Mouse (Mus musculus): Measurements from ENCODE around the gene Uqcc1. TPM values are rescaled to one million over a fixed set of nuclear protein-coding genes. Genes with fewer than 3 reads are reported as not detected.
"Not testable (repeated sequence)": the region's sequence is repeated elsewhere in the genome, so short reads cannot be mapped to it uniquely, and the experiment has no call there.

Uqcc1 gene
- total RNA-seq, 2 experiments from 2014 or later: 103 to 126 TPM

DNA sequence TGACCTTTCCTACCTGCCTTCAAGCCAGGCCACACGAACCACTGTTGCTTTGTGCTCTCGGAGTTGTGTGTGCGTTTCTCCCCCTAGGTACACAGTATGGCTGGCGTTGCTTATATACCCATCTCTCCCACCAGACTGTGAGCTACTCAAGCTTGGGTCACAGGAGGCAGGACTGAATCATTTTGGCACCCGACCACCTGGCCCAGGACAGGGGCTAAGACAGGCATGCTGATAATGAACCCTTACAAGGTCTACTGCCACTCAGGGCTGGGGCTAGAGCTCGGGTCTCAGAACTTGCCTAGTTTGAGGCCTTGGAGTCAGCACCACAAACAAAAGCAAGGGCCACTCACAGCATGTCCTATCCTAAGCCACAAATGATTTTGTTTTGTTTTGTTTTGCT is 68.5 kb downstream of the Uqcc1 start:
- peak; percentile 73 to 79 for DNase-seq

DNA sequence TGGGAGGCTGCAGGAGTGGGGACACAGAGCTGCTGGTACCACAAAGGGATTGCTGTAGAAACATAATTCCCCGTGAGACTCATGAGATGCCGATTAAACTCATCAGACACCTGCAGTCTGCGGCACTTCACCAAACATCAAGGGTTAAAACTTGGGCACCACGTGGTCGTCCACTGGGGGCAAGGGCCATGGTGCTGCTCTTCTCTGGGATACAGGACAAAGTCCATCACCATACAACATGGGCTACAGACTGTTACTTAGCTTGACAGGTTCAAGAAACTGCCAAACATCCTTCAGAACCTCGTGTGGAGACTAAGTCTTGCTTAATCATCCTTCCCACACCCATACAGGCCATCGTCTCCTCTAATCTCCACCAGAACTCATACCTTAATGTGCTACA is 70.0 kb downstream of the Uqcc1 start:
- DNase-seq: no peak

DNA sequence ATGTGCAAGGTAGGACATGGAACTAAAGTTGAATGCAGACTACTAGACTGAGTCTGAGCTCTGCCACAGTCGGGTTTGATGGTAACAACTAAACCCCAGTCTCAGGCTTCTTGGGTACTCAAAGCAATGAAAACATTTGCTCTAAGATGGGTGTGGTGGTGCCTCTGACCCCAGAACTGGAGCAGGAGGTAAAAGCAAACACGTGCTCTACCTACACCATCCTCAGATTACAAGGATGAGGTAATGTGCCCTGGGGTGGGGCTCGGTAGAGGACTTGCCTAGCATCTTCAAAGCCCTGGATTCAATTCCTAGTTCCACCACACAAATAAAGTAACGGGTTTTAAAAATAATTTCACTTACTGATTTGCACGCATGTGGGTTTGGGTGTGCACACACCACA is 77.6 kb downstream of the Uqcc1 start:
- DNase-seq: no peak

DNA sequence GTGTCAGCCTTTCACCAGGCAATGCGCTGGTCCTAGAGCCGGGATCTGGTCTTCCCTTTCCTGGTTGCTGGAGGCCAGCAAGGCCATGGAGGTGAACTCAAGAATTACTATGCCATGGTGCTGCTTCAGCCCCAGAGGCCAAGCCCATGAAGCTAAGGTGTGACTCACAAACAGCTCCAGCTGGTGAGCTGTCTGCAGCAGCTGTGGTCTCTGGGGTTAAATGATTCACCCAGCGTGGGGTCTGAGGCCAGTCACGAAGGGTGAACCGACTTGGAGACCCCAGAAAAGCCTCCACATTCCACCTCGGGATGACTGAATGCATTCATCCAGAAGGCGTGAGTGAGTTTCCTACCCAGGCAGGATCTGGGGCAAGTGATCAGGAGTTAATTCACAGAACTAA is 80.0 kb downstream of the Uqcc1 start:
- no peak for DNase-seq

DNA sequence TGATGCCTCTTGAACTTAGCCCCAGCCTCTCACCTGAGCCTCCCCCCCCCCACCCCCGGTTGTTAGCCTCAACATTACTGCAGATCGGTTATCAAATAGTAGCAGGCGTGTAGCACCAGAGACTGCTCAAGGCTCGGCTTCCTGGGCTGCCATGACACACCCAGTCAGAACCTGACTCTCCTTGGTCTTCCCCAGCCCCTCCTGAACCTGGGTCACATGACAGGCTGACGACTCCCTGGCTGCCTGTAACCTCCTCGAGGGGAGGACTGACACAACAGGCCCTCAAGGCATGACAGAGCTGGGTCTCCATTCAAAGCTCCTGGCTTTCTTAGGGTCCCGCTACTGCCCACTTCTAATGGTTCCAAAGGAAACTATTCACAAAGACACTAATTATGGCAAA is 80.6 kb downstream of the Uqcc1 start:
- no peak for DNase-seq

DNA sequence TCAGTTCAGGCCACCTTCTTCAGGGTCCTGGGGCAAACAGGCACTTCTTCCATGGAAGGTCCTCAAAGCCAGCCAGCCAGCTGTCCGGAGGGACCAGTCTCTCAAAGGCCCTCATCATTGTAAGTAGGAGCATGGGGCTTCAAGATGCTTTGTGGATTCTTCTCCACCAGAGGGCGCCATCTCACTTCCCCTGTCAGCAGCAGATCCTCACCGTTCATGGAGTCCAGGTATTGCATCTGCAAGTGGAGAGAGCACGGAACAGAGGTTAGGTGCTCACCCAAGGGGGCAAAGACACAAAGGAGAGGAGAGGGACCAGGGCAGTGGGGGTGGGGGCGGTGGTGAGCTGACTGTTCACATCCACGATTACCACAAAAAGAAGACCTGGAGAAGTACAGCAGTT is 81.8 kb downstream of the Uqcc1 start:
- peak; percentile 83 to 84 for DNase-seq

DNA sequence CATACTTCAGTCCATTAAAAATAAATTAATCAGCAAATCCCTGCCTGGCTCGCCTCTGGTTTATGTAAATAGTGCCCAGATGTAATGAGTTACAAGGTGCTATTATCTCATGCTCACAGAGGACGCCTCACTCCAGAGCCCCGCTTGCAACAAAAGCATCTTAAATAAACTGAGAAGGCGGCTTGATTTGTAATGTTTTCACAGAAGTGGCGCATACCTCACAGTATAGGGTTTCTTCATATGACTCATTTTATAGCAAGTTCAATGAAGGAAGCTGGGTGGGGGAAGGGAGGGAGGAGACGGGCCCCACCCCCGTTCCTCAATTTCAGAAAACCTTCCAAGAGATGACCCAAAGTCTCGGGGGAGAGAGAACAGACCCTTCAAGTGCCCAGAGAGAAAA is 83.2 kb downstream of the Uqcc1 start:
- no peak for DNase-seq

DNA sequence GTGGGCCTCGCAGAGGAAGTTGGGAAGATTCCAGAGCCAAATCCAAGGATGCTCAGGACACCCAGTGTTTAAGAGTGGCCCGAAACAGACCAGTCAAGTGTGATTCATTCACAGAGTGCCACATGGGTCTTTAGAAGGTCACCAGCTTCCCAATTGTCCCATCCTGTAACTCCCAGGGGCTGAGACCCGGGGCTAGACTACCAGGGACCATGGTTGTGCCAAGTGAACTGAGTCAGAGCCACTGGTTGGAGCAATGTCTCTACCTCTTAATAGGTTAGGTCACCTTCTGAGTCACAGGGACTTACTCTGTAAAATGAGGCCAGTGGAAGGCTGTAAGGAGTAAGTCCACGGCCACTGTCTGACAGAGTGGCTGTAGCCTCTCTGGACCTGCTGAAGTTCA is 91.1 kb downstream of the Uqcc1 start:
- DNase-seq: peak in 1 of 2 experiments; percentile 31

DNA sequence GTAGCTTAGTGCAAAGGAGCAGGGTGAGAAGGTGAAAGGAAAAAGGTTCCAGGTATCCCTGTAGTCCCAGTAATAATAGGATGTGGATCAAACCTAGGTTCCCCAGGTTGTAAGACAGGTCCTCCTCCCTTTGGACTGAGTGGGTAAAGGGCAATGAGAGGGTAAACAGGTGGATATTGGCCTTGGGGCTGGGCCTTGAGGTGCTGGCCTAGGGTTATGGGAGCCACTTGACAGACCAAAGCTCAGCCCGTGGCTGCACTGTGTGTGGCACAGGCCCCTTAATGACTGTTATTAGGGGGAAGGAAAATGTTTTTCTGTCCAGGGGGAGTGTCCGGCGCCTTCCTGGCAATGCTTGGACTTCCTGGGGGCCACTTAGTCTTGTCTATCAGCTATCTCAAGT is 92.1 kb downstream of the Uqcc1 start:
- no peak for DNase-seq

DNA sequence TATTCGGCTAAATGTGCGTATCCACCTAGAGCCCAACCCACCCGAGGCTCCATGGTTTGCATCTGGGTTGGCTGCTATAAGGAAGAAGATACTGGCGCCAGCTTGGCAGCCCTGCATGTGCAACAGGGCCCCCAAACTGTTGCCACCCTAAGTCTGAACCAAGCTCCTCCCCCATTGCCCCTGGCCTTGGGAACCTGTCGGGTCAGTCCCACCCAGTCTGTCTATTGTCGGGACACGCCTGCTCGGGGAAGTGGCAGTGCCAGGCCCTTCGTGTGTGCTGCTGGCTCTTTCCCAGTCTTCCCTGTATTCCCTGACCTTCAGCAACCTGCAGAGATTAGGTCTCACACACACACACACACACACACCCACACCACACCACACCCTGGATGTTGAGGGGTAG is 95.4 kb downstream of the Uqcc1 start, which contains the start of gene Fam83c:
TSS of gene Fam83c (minus strand) at position 123 of the 400 bp plus-strand sequence.
- no peak for DNase-seq

DNA sequence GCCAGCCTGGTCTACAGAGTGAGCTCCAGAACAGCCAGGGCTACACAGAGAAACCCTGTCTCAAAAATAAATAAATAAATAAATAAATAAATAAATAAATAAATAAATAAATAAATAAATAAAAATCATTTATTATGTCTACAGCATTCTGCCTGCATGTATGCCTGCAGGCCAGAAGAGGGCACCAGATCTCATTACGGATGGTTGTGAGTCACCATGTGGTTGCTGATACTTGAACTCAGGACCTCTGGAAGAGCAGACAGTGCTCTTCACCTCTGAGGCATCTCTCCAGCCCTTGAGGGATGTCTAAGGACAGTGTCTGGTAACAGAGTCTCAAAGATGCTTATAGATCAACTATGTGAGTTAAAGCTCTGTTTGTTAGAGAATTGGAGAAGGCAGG is 98.0 kb downstream of the Uqcc1 start:
- DNase-seq: not testable (repeated sequence)

DNA sequence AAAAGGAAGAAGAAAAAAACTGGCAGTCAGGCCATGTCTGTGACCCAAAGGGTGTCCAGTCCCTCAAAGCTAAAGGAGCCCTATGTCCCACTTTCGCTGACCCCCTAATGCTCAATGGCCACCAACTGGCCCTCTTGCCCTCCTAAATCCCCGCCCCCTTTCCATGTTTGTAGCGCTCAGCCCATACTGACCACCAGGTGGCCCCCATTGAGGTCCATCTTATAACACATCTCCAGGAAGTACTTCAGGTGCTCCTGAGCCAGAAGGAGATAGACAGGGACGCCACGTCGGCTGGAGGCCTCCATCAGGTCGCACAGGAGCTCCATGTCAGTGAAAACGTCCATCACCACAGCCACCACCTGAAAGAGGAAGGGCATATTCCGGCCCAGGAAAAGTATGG is 98.8 kb downstream of the Uqcc1 start:
- no peak for DNase-seq

DNA sequence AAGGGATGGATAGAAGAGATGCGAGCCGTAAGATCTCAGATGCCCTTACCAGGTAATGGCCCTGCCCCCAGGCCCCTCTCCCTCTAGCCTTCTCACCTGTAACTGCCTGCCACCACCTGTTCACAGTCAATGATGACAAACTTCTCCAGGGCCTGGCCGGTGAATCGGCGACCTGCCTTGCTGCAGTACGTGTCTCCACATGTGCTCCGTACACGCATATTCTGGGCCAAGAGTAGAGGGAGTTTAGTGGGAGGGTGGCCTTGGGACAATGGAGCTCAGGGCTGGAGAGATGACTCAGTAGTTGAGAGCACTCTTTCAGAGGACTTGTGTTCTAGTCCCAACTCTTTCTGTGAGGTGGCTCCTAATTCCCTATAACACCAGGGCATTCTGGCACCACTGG is 99.3 kb downstream of the Uqcc1 start:
- DNase-seq: peak; percentile 43 to 51

DNA sequence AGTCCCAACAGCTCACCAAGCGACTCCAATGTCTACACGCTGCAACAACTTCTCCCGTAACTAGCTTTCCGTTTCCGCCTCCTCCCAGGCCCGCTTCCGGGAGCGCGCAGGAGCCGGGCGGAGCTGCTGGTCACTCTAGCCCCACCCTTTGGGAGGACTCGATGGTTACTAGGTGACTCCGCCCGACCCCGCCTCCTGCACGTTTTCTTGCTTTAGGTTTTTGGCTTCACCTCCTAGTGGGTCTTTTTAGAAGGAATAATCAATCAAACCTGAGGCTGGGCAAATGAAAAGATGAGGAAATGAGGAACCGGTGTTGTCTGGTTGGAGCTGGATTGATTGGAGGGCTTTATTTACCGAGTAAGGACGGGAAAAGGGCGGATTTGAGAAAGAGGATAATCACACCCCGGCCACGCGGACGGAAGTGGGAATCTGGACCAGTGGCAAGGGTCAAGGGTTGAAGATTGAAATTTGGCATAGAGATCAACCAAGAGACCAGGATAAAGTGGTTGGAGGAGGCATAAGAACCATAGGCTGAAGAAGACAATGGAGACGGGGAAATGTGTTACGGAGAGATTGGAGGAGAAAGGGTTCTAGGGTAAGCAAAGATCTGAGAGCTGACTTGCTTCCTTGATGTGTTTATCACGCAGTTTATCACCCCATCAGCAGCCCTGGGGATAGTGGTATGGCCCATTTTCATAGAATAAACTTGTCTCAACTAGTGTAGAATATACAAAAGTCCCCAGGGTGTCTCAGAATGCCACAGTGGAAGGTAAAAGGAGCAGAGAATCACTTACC is 103.3 kb downstream of the Uqcc1 start, which contains the start of gene Eif6:
TSS of gene Eif6 (minus strand) at position 296 of the 795 bp plus-strand sequence.
- peak; percentile 92 to 93 for DNase-seq

DNA sequence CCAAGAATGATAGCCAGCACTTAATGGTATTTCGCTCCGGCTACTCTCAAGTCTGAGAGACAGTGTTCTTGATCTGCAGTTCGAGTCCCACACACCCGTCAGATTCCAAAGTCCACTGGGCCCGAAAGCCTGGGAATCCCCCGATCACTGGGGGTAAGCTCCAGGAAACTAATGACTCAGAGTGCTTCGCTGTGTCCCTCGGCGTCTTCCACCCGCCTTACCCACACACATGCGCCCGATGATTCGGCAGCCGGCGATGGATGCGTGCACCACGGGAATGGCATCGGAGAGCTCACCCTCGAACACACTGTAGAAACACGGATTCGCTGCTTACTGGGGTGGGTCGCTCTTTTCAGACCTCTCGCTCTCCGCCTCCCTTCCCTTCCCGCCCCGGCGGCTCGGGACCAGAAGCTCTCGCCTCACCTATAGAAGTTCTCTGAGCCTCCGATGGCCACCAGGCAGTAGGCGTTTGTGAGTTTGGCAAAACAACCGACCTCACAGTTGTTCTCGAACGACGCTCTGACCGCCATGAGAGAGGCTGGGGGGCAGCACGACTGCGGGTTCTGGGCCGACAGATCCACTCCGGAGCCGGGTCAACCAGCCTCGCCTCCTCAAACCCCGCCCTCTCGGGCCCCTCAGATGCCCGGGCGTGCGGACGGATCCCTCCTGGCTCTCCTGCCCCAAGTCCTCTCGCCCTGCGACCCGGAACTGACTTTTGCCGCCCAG is 104.0 kb downstream of the Uqcc1 start:
- DNase-seq: peak; percentile 50 to 51

DNA sequence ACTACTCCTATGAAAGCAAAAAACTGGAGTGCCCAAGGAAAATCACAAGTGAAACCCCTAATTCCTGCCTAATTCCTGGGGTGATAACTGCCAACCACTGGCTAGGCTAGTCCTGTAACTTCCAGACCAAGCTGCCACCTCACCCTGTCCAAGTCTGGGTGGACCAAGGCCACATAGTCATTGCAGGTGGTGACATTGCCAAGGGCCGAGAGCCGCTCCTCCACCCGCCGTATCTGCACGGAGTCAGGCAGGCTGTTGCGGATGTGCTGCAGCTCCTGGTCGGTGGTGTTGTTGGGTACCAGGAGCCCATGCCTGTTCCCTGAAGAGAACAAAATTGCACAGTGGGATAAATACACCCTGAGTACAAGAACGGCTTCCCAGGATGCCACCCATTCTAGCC is 106.4 kb downstream of the Uqcc1 start:
- DNase-seq: peak; percentile 25 to 51

DNA sequence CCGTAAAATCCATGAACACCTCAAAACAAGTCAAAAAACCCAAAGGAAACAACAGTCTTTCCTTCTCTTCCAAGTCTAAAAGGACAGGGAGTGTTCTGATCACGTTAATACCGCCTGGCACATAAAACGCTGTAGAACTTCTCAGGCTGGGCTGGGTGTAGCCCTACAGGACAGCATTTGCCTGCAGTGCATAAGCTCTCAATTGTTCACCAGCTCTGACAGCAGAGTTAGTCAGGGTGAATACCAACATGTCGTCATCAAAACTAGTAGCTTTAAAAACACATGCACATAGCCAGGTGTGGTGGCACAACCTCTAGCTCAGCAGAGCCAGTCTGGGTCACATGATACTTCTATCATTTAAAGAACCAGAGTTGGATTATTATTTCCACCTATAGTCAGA is 109.3 kb downstream of the Uqcc1 start:
- no peak for DNase-seq

DNA sequence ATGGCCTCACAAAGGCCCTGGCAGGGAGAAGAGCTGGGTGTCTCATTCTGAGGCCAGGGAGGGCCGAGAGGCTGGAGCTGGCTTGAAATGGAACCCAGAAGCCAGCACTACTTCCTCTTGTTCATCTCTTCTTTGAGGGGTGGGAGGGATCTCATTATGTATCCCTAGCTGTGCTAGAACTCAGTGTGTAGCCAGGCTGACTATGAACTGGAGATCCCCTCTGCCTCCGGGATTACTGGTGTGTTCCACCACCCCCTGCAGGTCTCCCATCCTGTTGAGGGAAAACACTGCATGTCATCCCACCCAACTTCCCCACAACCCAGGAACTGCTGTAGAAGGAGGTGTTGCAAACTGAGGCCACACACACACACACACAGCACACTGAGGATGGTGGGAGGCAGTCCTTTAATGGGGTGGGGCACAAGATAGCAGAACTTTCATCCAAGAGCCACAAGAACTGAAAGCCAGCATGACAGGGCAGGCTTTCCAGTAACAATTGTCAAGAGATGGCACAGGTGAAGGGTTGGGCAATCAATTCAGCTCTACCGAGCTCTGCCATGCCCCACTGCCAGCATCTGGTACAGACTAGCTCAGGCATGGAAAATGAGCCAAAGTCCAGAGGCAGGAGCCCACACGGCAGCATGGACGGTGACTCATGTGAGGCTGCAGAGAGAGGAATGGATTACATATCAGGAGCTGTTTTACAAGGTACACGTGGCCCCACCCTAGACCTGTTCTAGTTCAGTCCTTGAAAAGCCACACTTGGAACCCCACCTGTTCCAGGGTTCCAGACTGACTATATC is 110.5 kb downstream of the Uqcc1 start:
- DNase-seq: peak; percentile 46 to 49

DNA sequence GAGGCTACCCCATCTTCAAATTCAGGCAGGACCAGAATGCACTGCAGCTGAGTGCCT is 110.9 kb downstream of the Uqcc1 start, which contains the start of gene BC029722:
TSS of gene BC029722 (minus strand) at position 35 of the 57 bp plus-strand sequence.
- DNase-seq: no peak

DNA sequence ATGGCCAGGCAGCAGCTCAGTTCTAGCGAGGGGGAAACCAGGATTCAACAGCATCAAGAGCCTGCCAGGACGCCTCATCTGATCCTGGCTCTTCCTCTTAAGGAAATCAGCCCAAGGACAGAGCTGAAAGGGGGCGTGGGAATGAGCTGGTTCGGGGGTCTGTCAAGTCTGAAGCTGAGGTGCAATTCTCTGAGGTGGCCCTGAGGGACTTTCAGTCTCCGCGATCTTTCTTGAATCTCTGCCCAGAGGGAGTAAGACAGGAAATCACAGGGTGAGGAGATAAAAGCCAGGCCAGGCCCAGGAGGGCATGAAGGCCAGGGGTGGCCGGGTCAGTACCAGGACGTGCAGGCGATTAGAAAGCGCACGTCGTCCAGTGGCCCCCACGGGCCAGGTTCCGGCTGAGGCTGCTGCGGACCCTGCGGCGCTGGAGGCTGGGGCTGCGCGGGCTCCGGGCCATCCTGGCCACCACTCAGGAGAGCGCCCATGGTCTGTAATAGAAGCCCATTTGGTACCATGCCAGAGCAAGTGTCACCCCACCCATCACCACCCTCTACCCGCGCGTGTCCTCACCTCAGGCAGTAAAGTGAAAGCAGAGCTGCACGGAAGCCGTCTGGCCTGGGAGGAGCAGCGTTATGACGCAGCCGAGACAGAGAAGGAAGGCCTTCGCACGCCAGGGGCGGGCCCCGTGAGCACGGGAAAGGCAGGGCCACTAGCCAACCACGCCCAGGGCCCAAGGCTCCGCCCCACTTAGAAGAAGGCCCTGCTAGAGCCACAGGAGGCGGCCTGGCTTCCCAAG is 111.3 kb downstream of the Uqcc1 start:
- peak; percentile 98 to 99 for DNase-seq

DNA sequence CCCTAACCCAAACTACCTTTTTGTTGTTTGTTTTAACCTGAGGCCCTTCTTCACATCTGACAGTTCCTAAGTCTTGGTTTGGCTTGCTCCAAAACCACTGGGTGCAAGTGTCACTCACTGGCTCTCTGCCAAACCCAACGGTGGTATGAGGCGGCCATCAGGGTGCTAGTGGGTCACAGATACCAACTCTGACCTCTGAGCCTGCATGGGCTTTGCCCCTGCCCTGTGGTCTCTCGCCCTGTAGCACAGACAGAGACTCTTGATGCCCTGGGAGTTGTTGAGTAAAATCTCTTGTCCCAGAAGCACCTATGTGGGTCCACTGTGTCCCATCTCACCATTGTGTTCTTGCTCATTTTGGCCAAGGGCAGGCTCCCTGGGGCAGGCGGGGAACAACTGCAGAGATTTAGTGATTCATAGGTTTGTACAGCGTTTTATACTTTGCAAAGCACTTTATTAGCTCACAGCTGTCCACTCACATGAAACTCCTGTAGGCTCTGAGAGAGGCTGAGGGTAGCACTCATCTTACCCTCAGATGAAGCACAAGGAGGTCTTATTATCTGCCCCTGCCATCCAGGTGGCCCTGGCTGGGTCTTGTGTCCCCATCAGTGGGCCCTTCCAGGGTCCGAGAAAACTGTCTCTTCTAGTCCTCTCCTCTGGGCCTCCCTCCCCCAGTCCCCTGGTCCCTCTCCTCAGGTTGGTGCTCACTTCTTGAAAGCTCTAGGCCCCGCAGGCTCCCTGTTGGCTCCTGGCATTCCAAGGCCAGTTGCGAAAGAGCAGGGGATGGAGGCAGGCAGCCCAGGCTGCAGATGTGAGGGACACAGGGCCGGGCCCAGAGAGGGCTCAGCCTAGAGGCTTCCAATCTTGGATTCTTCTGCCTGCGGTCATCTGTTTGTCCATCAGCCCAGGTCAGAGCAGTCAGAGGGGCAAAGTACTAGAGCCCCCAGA is 112.5 kb downstream of the Uqcc1 start:
- DNase-seq: peak; percentile 83 to 87
